Mouse (Mus musculus) heart, adult 8-10 months (tissue): ENCODE measurements around the gene Ap1g2. TPM values are rescaled to one million over a fixed set of nuclear protein-coding genes. Genes with fewer than 3 reads are reported as not detected.

Source experiments
- DNase-seq: peaks from one replicate; pipeline ENCODE4 v3.0.0; 2022; ENCODE audit warnings: low spot score
- total RNA-seq, 4 experiments: library from RNA; stranded (reverse); gene quantifications; 2 replicates each; pipeline ENCODE4 v1.2.4; 2022

The Ap1g2 gene
- total RNA-seq, 4 experiments from 2014 or later, result 2.7 to 4.5 (median 4.1) TPM

GRCm38 (mm10) chr14:55059931-55060330, 46.5 kb downstream of the Ap1g2 start:
- no peak for DNase-seq

DNA sequence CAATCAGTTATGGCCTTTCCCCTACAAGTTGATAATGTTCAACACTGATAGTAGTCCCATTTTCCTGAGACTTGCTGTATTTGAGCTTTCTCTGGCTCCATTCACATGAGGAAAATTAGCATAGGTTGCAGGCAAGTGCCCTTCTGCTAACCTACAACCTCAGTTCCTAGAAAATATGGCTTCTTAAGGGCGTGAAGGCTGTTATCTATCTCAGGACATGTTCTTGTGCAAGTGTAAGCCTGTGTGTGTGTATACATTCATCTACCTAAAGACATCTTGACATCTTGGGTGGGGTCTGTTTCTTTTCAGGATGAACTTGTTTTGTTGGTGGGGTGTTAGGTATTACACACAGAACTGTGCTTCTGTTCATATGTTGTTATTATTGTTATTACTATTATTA, 47.4 kb downstream of the Ap1g2 start:
- DNase-seq, result no peak

GRCm38 (mm10) chr14:55055167-55055834, 51.1 kb downstream of the Ap1g2 start:
- DNase-seq, result peak; percentile 16

GRCm38 (mm10) chr14:55054191-55054749, 52.1 kb downstream of the Ap1g2 start:
- no peak for DNase-seq

DNA sequence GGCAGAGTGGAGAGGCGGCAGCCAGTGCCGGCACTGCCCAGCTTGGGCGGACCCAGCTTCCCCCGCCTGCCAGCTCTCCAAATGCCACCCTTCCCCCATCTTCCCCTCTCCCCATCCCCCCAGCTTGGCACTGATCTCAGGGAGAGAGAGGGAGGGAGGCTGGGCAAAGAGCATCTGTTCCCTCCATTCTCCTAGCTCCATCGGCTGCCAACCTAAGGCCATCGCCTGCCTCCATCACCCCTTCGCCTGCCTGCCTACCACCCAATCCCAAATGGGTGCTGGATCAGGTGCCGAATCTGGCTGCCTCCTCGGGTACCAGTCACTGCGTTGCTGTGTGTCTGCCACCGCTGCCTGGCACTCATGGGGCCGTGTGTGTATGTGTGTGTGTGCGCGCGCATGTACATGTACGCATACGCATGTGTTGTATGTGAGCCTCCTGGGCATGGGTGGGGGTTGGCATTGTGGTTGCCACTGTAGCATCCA, 52.6 kb downstream of the Ap1g2 start:
- DNase-seq, result no peak

- DNase-seq, result no peak
Observed at GRCm38 (mm10) chr14:55053050-55053449, 53.3 kb downstream of the Ap1g2 start.

- DNase-seq, result no peak
Observed at GRCm38 (mm10) chr14:55052496-55052895, 53.9 kb downstream of the Ap1g2 start.

Other genes with a start within 250 kb of the Ap1g2 start
- gene Homez, start 235.6 kb downstream of the Ap1g2 start, total RNA-seq, result 1 to 10 TPM; 6.4 to 9.8 (median 7.5) TPM
- 1 to 10 TPM; 2.9 to 4.2 (median 3.3) TPM for gene Ppp1r3e, start 229.0 kb downstream of the Ap1g2 start, total RNA-seq
- 10 to 100 TPM; 44.7 to 52.4 (median 45.5) TPM for gene Bcl2l2, start 223.2 kb downstream of the Ap1g2 start, total RNA-seq
- gene Gm20521, start 223.2 kb downstream of the Ap1g2 start, total RNA-seq, result 10 to 100 TPM in 1 of 4 experiments, 1 to 10 TPM in 3; 3.4 to 11.8 (median 7.9) TPM
- 10 to 100 TPM; 37.3 to 54.4 (median 50.2) TPM for gene Pabpn1, start 214.1 kb downstream of the Ap1g2 start, total RNA-seq
- 1 to 10 TPM; 1.7 to 3.6 (median 2.6) TPM for gene Slc22a17, start 193.5 kb downstream of the Ap1g2 start, total RNA-seq
- gene Efs, start 180.5 kb downstream of the Ap1g2 start, total RNA-seq, result 1 to 10 TPM; 1.6 to 2.6 (median 2.2) TPM
- not detected for gene Il25, start 173.9 kb downstream of the Ap1g2 start, total RNA-seq
- 1 to 10 TPM in 1 of 4 experiments, under 1 TPM in 1, not detected in 2; 0.41 to 1.2 TPM for gene Cmtm5, start 170.3 kb downstream of the Ap1g2 start, total RNA-seq
- gene Myh6, start 139.7 kb downstream of the Ap1g2 start, total RNA-seq, result over 10,000 TPM; 18,156 to 23,973 (median 22,335) TPM
- not detected for gene Gm17428, start 129.7 kb downstream of the Ap1g2 start, total RNA-seq
- 1,000 to 10,000 TPM; 1,453 to 2,519 (median 2,136) TPM for gene Myh7, start 112.0 kb downstream of the Ap1g2 start, total RNA-seq
- 10 to 100 TPM; 22.3 to 31.5 (median 25.9) TPM for gene Ngdn, start 91.1 kb downstream of the Ap1g2 start, total RNA-seq
- 1 to 10 TPM; 4.8 to 5.6 (median 4.9) TPM for gene Zfhx2, start 14.3 kb downstream of the Ap1g2 start, total RNA-seq
- gene Thtpa, start 11.8 kb downstream of the Ap1g2 start, total RNA-seq, result 10 to 100 TPM; 11.5 to 17.0 (median 14.0) TPM
- gene Jph4, start 10.3 kb upstream of the Ap1g2 start, total RNA-seq, result under 1 TPM in 3 of 4 experiments, not detected in 1; 0.09 to 0.17 (median 0.09) TPM
- gene Dhrs2, start 115.4 kb upstream of the Ap1g2 start, total RNA-seq, result not detected